Mouse (Mus musculus): ENCODE data around the gene Tbrg4.

Tbrg4 gene

DNA sequence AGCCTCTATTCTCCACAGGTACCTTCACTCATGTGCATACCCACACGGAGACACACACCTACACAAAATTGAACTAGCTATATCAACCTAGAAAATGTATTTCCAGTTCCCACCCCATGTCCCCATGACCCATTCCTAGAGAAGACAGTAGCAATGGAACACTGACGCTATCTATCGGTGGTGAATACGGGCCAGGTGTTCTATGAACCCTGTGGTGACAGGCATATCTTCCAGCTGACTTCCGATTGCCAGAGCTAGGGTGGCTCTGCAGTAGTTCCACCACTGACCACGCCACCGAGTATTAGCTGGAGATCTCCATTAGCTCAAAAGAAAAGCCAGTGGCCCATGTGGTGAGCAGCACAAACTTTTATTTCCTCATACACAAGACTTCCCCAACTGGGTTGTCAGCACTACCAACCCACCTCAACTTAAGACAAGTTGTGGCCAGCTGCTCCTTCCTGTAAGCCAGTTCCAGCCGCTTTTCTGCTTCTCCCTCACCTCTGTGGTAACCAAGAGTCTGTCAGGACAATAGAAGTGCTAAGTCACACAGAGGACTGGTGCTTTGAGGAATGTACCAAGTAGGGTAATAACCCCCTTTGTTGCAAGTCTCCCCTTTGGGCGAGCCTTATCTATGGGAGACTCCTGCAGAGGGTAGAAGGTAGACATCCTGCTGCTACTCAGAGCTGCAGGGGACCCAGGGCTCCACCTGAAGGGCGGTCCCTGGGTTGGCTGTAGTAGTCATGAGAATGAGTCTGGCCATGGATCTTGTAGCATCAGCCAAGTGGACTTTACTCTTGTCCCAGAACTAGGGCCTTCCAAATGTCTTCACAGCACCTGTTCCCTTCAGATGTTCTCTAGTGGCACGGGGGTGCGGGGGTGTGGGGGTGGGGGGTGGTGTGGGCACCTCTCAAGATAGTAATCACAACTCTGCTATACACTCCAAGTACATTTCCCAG, 10.3 kb downstream of the Tbrg4 start:
- DNase-seq: no peak

DNA sequence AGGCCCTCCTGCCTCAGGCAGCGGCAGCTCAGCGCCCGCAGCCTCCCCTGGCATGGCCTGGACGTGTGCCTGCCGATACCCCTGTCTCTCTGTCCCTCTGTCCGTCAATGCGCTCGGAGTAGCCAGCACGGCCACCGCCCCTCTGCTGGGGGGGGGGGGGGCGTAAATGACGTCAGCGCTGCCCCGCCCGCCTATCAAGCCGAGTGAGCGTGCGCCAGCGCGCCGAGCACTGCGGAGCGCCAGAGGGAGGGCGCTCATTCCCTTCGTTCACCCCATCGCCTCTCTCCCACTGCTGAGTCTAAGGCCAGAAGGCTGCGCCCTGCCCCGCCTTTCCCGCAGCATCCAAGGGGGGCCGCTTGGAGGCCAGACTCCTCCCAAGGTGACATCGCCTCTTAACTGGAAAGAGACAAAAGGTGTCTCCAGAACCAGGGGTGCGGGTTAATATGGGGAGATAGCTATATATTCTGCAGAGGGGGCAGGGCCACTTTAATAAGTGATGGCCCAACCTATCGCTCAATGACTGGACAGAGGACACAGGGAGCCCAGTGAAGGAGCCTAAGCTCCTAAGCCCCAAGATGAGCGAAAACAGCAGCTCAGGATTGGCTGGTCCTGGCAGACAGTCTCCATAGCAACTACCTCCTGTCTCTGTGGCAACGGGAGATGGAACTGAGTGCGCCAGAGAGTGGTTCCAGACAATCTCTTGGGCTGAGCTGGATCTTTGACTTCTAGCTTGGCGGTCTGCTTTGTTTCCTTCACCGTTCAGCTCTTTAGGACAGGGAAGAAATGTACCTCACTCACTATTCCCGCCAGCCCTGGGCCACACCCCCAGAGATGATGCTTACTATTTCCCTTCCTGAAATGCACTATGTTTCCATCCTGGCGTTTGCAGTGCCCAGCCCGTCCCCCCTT, 20.1 kb downstream of the Tbrg4 start, which contains the start of gene Nacad:
Nacad (minus strand) TSS at position 563 of the 909 bp plus-strand sequence.
- DNase-seq: peak; percentile 74

DNA sequence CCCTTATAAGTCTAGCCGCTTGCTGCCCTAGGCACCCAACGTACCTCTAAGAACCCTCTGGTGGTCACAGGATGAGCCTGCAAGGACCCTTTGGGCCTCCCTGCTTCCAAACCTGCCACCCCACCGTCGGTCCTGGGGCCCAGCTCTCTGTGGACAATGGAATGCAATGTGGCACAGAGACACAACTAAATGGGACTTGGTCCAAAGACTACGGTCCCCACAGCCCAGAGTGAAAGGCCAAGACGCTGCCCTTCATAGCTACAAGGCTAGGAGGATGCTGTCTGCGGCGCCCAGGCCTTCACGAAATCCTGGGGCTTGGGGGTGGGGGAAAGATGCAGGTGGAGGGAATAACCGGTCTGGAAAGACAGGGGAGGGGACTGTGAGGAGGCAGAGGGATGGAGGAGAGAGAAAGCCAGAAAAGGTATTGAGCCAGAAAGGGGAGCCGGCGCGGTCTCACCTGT, 20.8 kb downstream of the Tbrg4 start:
- DNase-seq: peak; percentile 29

DNA sequence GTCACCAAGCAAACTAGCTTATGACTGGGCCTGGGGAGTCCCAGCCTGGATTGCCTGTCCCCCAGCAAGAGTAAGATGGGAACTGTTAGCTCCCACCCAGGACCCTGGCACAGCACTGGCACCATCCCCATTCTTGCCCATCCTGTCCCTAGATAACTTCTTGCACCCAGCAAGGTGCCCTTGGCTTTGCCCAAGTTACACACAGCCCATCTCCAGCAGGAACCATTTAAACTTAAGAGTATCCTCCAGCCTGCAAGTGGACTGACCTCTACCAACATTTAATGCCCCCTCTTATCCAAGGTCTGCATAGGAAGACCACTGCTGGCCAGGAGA, 21.3 kb downstream of the Tbrg4 start:
- no peak for DNase-seq

DNA sequence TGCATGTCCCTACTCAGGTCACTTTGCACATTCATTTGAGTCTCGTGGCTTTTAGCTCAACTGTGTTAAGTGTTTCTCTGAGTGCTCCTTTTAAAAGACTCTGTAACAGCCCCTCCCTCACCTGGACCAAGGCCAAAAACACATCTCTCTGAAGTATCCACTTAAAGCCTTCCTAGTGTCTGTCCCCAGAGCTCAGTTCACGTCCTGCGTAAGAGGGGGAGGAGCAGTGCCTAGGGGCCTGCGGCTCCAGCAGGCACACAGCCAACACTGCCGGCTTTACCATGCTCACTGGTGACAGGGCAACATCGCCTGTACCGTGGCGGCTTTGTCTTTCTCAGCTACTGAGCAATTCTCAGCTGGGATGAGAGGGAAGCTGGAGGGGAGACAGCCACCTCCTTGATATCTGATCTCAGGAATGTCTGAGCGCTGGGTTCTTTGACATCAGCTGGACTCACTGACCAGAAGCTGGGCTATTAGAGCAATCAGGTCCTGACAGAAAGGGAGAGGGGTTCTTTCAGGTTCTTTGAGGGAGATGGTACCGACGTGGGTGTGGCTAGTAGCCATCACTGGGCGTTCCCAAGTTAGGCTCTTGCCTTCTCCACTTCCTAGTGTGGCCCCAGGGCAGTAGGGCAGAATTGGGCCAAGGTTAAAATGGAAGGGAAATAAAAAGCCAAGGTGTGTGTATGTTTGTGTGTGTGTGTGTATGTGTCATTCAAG, 21.8 kb downstream of the Tbrg4 start:
- peak; percentile 38 for DNase-seq

DNA sequence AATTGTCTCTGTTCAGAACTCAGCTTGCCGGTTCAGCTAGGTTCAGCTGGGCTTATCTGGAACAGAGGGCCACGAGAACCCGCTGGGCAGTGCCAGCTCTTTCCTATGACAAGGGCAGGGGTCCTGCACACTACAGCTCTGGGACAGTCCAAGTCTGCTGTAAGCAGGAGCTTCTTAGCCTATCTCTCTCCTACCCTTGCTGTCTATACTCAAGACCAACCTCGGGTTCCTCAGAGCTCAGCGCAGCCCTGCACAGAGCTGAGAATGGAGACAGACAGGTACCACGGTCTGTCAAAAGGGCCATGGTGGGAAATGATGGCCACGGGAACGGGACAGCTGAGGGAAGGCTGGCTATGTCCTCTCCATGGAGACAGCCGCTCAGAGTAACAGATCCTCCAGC, 22.6 kb downstream of the Tbrg4 start:
- DNase-seq: no peak

DNA sequence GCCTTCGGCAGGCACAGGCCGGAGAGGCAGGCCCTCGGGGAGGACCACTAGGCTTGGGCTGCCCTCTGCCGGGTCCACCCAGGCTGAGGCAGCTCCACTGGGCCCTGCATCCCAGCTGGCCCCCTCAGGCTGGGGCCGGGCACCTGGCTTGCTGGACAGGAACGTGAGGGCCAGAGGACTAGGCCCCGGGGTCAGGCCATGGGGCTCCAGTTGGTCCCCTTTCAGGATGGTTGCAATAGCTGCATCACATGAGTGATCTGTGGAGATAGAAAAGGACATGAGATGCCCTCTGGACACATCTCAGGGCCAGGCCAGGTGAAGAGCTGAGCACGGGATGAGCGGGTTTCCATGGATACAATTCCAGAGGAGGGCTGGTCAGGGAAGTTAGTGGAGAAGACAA, 23.2 kb downstream of the Tbrg4 start:
- no peak for DNase-seq

DNA sequence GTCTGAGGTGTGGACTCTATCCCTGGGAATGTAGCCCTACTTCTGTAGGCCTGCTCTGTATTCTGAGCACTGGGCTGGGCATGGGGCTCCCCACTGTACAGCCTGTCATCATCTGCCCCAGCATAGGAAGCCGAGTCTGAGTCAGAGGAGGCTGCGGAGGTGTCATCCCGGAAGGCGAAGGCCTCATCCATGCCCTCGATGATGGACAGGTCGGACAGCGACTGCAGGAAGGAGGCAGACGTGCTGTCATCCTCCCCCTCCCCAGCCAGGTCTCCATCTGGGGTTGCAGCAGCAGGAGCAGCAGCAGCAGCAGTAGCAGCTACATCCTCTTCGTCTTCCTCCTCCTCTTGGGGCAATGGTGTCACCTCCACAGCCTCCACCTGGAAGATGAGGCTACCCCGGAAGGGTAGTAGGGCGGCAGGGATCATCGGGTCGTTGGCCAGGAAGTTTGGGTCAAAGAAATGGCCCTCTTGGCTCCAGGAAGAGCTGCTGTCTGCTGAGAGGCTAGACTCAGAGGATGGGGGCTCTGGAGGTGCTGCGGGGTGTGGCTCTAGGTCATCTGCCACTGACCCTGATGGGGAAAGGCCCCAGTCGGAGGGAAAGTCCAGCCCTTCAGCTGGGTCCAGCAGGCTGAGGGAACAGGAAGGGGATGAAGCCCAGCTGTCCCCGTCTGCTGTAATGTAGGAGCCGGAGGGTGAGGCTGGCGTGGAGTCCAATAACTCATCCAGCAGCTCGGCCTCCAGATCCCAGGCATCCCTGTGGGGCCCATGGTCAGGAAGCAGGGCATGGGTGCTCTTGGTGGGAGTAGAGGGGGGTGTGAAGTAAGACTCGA, 24.0 kb downstream of the Tbrg4 start:
- DNase-seq: no peak

DNA sequence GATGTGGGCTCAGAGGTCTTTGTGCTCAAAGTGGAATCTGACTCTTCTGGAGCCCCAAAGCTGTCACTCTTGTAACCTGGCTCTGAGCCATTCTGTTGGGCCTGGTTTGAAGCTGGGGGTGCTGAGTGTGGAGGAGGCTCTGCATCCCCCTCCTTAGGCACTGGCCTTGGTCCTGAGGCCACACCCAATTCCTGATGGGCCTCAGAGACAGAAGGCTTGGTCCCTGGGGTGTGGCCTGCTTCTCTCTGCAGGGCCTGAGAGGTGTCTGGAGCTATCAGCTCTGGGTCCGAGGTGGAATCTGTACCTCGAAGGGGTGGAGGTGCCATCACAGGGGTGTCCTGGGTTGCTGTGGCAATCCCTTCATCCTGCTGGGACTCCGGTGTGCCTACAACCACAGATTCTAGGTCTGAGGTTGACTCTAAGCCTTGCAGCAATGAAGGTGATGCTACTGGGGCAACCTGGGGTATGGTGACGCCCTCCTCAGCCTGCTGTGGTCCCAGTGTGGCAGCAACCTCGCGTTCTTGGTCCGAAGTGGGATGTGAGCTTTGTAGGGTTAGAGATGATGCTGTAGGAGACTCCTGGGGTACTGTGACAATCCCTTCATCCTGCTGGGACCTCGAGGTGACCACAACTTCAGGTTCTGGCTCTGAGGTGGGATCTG, 25.5 kb downstream of the Tbrg4 start:
- no peak for DNase-seq

DNA sequence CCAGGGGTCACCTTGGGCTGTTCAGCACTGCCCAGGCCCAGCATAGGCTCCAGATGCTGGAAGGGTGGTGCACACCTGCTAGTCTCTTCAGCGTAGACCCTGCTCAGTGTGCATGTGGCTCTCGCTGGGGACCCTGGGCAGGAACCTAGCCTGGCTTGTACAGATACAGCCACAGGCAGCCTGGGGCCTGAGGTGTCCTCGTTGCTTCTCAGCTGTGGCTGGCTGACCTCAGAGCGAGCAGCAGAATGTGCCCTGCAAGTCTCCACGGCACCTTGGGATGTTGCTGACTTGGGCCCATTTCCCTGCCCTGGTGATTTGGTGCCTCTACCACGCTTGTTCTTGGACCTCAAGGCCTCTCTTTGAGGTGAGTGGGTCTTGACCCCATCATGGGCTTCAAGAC, 26.0 kb downstream of the Tbrg4 start:
- no peak for DNase-seq

DNA sequence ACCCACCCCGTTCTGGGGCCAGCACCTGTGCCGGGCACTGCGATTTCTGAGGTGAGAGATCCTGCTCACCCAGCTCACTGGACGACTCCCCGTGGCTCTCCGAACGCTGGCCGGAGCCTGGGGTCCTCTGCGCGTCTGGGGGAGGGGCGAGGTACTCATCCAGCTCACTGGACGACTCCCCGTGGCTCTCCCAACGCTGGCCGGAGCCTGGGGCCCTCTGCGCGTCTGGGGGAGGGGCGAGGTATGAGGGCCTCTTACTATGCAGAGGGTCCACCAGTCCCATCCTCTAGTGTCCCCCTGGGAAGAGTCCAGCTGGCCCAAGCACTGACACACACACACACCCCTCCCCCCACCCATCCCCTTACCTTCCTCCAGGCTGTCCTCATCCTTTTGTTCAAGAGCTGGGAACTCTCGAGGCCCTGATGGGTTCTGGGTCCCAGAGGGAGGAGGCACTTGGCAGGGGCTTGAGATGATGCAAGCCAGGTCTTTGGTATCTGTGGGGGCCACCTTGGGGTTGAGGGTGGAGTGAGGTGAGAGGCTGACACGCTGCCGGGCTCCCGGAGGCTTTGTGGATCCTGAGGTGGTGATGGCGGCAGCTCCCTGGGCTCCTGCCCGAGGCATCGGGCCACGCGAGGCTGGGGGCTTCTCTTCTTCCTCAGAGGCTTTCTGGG, 26.7 kb downstream of the Tbrg4 start:
- peak; percentile 54 for DNase-seq

DNA sequence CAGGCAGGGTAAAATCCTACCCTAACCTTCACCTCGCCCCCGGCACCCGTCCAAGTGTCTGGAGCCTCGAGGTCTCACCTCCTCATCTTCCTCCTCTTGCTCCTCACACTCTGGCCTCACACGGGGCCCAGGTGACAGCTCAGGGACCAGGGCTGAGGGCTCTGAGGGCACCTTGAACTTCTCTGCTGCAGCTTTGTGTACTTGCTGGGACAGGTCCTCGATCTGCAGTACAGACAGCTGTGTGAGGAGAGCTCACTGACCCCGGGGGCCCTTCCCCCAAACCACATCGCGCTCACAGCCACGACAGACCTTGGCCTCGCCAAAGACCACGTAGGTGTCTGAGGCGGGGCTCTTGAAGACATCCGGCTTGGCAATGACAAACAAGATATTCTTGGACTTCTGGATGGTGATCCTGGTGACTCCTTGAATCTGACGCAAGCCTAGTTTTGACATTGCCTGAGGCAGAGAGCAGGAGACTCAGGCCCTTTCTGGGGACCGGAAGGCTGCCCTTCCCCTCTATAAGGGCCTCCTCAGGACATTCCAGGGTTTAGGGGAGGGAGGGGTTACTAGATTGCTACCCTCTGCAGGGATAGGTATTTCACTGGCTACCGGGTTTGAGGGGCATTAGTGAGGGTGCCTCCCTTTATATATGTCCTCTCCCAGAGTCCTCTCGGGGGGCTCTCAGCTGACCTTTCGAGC, 27.5 kb downstream of the Tbrg4 start:
- DNase-seq: peak; percentile 12

DNA sequence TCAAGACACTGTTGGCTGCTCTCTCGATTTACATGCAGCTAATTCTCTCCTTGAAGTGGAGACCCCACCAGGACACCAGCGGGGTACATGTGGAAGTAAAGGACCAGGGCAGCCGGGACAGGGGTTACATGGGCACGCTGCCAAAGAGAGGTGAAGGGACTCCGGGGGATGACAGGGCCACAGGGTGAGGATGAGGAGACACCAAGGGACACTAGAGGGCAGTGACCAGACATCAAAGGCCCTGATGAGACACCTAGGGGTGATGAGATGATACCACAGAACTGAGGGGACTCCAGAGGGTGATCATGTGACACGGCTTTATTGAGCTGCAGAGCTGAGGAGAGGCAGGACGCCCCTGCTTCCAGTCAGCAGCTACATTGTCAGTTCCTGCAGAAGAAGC, 28.3 kb downstream of the Tbrg4 start:
- no peak for DNase-seq

DNA sequence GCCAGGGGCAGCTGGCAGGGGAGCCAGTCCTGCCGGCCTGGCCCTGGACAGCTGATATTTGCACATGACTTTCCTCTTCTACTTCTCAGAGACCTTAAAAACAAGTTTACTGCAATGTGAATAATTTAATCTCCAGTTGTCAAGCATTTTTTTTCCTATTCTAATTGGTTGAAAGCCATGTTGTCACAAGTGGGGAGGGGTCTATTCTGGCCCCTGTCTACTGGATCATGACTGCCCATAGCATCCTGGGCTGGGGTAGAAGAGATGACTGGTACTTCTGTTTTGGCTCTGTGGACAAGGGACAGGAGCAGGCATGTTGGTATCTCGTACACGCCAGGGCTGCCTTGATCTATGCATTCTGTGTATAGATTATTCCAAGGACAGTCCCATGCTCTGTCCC, 29.3 kb downstream of the Tbrg4 start:
- no peak for DNase-seq

DNA sequence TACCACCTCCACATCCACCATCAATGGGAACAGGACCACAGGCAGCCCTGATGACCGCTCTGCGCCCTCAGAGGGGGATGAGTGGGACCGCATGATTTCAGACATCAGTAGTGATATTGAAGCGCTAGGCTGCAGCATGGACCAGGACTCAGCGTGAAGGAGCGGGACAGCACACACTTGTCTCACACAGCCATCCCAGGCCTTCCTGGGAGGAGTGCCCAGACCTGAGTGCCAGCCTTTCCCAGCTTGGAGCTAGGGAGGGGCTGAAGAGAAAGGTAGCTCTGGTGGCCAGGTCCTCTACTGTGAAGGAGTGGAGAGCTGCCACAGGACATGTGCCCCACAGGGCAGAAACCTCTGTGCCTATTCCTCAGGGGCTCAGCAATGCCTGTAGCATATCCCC, 29.7 kb downstream of the Tbrg4 start:
- no peak for DNase-seq

DNA sequence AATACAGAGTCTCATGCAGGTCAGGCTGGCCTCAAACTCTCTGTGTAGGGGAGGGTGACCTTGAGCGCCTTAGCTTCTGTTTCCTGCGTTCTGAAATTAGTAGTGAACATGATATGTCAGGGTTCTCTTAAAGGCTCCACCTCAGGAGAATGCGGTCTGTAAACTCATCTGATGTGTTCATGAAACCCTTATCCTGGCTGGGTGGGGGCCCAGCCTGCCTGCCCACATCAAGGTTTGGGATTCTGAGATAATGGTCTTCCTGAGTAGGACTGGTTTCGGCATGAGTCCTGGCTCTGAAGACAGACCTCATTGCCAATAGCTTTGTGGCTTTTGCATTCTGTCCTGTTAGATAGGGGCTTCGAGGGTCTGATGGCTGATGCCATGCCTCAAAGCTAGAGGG, 30.5 kb downstream of the Tbrg4 start:
- DNase-seq: no peak

DNA sequence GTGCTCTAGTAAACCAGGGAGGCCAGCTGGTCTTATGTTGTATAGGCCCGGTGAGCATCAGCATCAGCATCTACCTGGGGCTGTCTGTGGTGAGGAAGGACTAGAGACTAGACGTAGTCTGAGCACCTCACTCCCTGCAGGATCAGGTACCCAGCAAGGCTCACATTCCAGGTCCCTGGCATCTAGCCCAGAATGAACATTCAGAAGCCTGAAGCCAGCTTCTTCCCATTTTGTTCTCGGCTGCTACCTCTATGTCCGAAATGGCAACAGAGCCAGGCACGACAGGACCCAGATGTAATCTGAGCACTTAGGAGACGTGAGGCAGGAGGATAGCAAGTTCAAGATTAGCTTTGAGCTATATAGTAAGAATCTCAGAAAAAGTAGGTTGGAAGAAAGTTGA, 31.0 kb downstream of the Tbrg4 start:
- no peak for DNase-seq

DNA sequence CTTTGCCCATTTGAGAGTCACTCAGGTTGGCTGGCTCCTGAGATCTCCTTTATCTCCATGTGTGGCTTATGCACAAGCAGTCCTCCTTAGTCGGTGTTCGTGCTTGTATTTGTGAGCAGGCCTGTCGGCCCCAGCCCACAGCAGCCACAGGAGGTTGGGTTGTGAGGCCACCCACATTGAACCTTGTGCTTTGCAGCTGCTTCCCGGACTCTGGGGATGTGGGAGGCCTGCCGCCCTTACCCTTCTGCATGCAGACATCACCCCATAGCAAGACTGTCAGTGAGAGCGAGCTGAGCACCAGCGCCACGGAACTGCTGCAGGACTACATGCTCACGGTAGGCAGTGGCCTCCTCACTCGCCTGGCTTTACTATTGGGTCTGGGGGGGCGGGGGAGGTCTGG, 32.5 kb downstream of the Tbrg4 start:
- DNase-seq: no peak

DNA sequence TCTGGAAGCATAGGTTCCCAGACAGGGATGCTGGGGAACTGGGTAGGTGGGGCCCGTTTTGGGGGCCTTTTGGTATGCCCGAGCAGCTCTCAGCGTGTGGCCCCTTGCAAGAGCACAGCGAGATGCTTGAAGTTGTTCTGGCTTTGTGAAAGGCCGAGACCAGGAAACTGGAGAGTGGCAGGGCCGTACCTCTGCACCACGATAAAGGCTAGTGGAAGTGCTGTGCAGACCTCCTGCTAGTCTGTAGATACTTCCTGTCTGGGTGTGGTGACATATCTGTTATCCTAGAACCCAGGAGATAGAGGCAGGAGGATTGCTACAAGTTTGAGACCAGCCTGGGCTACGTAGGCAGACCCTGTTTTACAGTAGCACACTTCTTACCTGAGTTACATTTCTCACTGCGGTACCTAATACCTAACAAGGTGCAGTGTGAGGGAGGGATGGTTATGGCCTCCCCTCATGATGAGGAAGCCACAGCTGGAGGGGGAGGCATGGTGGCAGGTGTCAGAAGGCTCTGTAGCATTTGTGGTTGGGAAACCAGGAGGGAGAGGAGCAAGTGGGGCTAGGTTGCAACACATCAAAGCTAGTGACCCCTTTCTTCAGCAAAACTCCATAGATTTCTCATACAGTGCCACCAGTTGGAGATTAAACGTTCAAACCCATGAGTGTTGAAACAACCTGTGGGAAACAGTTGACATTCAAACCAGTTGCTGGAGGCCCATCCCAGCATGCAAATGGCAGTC, 34.8 kb downstream of the Tbrg4 start:
- DNase-seq: no peak

DNA sequence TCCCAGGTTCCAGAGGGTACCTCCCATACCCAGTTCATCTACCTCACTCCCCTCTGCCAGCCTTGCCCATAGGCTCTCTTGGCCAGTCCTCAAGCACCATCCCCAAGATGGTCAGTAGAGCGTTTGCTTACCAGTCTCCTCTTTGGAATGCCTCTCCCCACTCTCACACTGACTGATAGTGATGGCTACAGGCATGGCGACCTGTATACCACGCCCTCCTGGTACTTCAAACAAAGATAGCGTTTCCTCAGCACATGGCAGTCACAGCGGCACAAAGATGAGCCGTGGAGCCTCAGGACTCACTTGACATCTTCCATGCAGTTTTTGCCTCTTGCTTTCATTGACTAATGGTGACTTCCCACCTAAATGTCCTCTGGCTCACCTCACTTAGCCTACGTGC, 36.0 kb downstream of the Tbrg4 start:
- no peak for DNase-seq

Measured in embryo, embryonic 11 days (tissue).